Mouse (Mus musculus): ENCODE results near the gene Scfd2. TPM values are rescaled to one million over a fixed set of nuclear protein-coding genes. Genes with fewer than 3 reads are reported as not detected.

Scfd2 gene
- polyA plus RNA-seq, 2 experiments = 3.9 to 9.4 TPM

- Histone ChIP-seq H3K4me1 (replicated peaks; ENCODE audit: control insufficient read depth in 2 of 2, insufficient read depth in 2 of 2, low read length in 1 of 2) (peaks cover 0 to 8% of the 10 kb centered on the region in 2 experiments; a peak in 2 of 4 replicates), H3K36me3 (replicated peaks; ENCODE audit: control insufficient read depth, insufficient read depth, low read depth) (no peaks in the 10 kb centered on the region), H3K4me2 (ENCODE audit: low read depth) (no peak overlapping the region), H3K27ac (no peak overlapping the region), H3K4me3 (ENCODE audit: insufficient read depth in 1 of 2, low read depth in 2 of 2, low read length in 2 of 2) (no peak overlapping the region), H3K9me3 (ENCODE audit: control insufficient read depth, low read length) (no peaks in the 10 kb centered on the region), H3K9ac (replicated peaks) (no peak overlapping the region), H3K27me3 (ENCODE audit: control insufficient read depth, insufficient read depth, low read length) (no peaks in the 10 kb centered on the region)
- ATAC-seq (ENCODE audit: insufficient read depth) = no peak
- no peak for DNase-seq (ENCODE audit: low read depth in 3 of 3, low spot score in 3 of 3)
- TF ChIP-seq EP300 (IDR thresholded peaks at IDR 0.05; ENCODE audit: low read depth) = no peak
- no peak for TF ChIP-seq CTCF (IDR thresholded peaks at IDR 0.05; ENCODE audit: low read depth)
- WGBS (ENCODE audit: insufficient replicate concordance) = 38% methylated on average over 4 of the region's 4 CpGs
These were observed 128.9 kb downstream of the Scfd2 start for GRCm38 (mm10) chr5:74402626-74403025.

GRCm38 (mm10) chr5:74391806-74392205 lies 139.8 kb downstream of the Scfd2 start:
- Histone ChIP-seq H3K27me3 (ENCODE audit: control insufficient read depth, insufficient read depth, low read length) (no peaks in the 10 kb centered on the region), H3K27ac (no peak overlapping the region), H3K36me3 (replicated peaks; ENCODE audit: control insufficient read depth, insufficient read depth, low read depth) (no peaks in the 10 kb centered on the region), H3K4me3 (ENCODE audit: insufficient read depth in 1 of 2, low read depth in 2 of 2, low read length in 2 of 2) (no peak overlapping the region), H3K9ac (replicated peaks) (no peak overlapping the region), H3K4me1 (replicated peaks; ENCODE audit: control insufficient read depth in 2 of 2, insufficient read depth in 2 of 2, low read length in 1 of 2) (0 out of 4 replicates have a peak, but pooled peaks cover 0 to 2% of the 10 kb centered on the region in 2 experiments), H3K4me2 (ENCODE audit: low read depth) (no peak overlapping the region), H3K9me3 (ENCODE audit: control insufficient read depth, low read length) (no peaks in the 10 kb centered on the region)
- ATAC-seq (ENCODE audit: insufficient read depth) = no peak
- DNase-seq (ENCODE audit: low read depth in 3 of 3, low spot score in 3 of 3) = no peak
- 71% methylated on average over 2 of the region's 2 CpGs for WGBS (ENCODE audit: insufficient replicate concordance)
- TF ChIP-seq EP300 (IDR thresholded peaks at IDR 0.05; ENCODE audit: low read depth) (no peak), CTCF (IDR thresholded peaks at IDR 0.05; ENCODE audit: low read depth) (no peak)

GRCm38 (mm10) chr5:74391346-74391745 lies 140.2 kb downstream of the Scfd2 start:
- Histone ChIP-seq H3K27ac (no peak overlapping the region), H3K36me3 (replicated peaks; ENCODE audit: control insufficient read depth, insufficient read depth, low read depth) (no peaks in the 10 kb centered on the region), H3K9ac (replicated peaks) (no peak overlapping the region), H3K4me1 (replicated peaks; ENCODE audit: control insufficient read depth in 2 of 2, insufficient read depth in 2 of 2, low read length in 1 of 2) (0 out of 4 replicates have a peak, but pooled peaks cover 0 to 2% of the 10 kb centered on the region in 2 experiments), H3K4me3 (ENCODE audit: insufficient read depth in 1 of 2, low read depth in 2 of 2, low read length in 2 of 2) (no peak overlapping the region), H3K27me3 (ENCODE audit: control insufficient read depth, insufficient read depth, low read length) (no peaks in the 10 kb centered on the region), H3K4me2 (ENCODE audit: low read depth) (no peak overlapping the region), H3K9me3 (ENCODE audit: control insufficient read depth, low read length) (no peaks in the 10 kb centered on the region)
- no peak for DNase-seq (ENCODE audit: low read depth in 3 of 3, low spot score in 3 of 3)
- TF ChIP-seq EP300 (IDR thresholded peaks at IDR 0.05; ENCODE audit: low read depth) (no peak), CTCF (IDR thresholded peaks at IDR 0.05; ENCODE audit: low read depth) (no peak)
- WGBS (ENCODE audit: insufficient replicate concordance) = 82% methylated on average over 5 of the region's 5 CpGs
- ATAC-seq (ENCODE audit: insufficient read depth) = no peak

GRCm38 (mm10) chr5:74388849-74389248 lies 142.7 kb downstream of the Scfd2 start:
- 65% methylated on average over 2 of the region's 2 CpGs for WGBS (ENCODE audit: insufficient replicate concordance)
- Histone ChIP-seq H3K27me3 (ENCODE audit: control insufficient read depth, insufficient read depth, low read length) (no peaks in the 10 kb centered on the region), H3K4me2 (ENCODE audit: low read depth) (no peak overlapping the region), H3K4me3 (ENCODE audit: insufficient read depth in 1 of 2, low read depth in 2 of 2, low read length in 2 of 2) (no peak overlapping the region), H3K27ac (no peak overlapping the region), H3K9me3 (ENCODE audit: control insufficient read depth, low read length) (no peaks in the 10 kb centered on the region), H3K4me1 (replicated peaks; ENCODE audit: control insufficient read depth in 2 of 2, insufficient read depth in 2 of 2, low read length in 1 of 2) (0 out of 4 replicates have a peak, but pooled peaks cover 0 to 2% of the 10 kb centered on the region in 2 experiments), H3K36me3 (replicated peaks; ENCODE audit: control insufficient read depth, insufficient read depth, low read depth) (no peaks in the 10 kb centered on the region), H3K9ac (replicated peaks) (no peak overlapping the region)
- TF ChIP-seq EP300 (IDR thresholded peaks at IDR 0.05; ENCODE audit: low read depth) (no peak), CTCF (IDR thresholded peaks at IDR 0.05; ENCODE audit: low read depth) (no peak)
- DNase-seq (ENCODE audit: low read depth in 3 of 3, low spot score in 3 of 3) (no peak), ATAC-seq (ENCODE audit: insufficient read depth) (no peak)

- WGBS (ENCODE audit: insufficient replicate concordance) = 66% methylated on average over 6 of the region's 6 CpGs
- ATAC-seq (ENCODE audit: insufficient read depth) = no peak
- no peak for DNase-seq (ENCODE audit: low read depth in 3 of 3, low spot score in 3 of 3)
- H3K9ac ChIP-seq (replicated peaks) = no peak overlapping the region
- H3K27me3 ChIP-seq (ENCODE audit: control insufficient read depth, insufficient read depth, low read length) = no peaks in the 10 kb centered on the region
- H3K27ac ChIP-seq = no peak overlapping the region
- no peaks in the 10 kb centered on the region for H3K36me3 ChIP-seq (replicated peaks; ENCODE audit: control insufficient read depth, insufficient read depth, low read depth)
- no peak overlapping the region for H3K4me3 ChIP-seq (ENCODE audit: insufficient read depth in 1 of 2, low read depth in 2 of 2, low read length in 2 of 2)
- no peaks in the 10 kb centered on the region for H3K9me3 ChIP-seq (ENCODE audit: control insufficient read depth, low read length)
- H3K4me2 ChIP-seq (ENCODE audit: low read depth) = no peak overlapping the region
- 0 out of 4 replicates have a peak, but pooled peaks cover 0 to 2% of the 10 kb centered on the region in 2 experiments for H3K4me1 ChIP-seq (replicated peaks; ENCODE audit: control insufficient read depth in 2 of 2, insufficient read depth in 2 of 2, low read length in 1 of 2)
- TF ChIP-seq CTCF (IDR thresholded peaks at IDR 0.05; ENCODE audit: low read depth) (no peak), EP300 (IDR thresholded peaks at IDR 0.05; ENCODE audit: low read depth) (no peak)
These were observed 143.5 kb downstream of the Scfd2 start for GRCm38 (mm10) chr5:74388101-74388500.
